Mouse (Mus musculus): ENCODE data around the gene Smc1b. TPM values are rescaled to one million over a fixed set of nuclear protein-coding genes. Genes with fewer than 3 reads are reported as not detected.
A peak's percentile ranks its signal among the peaks of the same experiment; 100 is the strongest.
"Not testable (repeated sequence)": the region's sequence is repeated elsewhere in the genome, so short reads cannot be mapped to it uniquely, and the experiment has no call there.

The Smc1b gene
- total RNA-seq, 2 experiments from 2014 or later = 0.08 to 0.12 TPM

DNA sequence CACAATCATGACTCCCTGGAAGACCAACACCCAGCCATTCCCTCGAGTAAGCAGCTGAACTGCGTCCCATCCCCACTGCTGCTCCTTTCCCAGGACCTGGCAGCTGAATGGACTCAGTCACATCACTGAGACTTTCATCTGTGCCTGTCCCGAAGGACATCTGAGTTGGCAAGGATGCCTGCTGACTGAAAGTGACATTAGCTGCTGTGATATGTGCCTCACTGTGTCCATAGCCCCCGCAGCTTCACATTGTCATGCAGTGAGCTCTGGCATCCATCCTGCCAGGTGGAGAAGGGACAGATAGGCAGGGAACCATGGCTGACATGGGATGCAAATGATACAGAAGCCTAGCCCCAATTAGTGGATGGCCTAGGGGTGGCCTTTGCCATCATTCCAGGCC is 76.6 kb downstream of the Smc1b start:
- DNase-seq (ENCODE audit: low spot score in 2 of 2) = no peak
- TF ChIP-seq CTCF (conservative IDR thresholded peaks at IDR 0.05) = no peak
- no peak overlapping the region for H3K27ac ChIP-seq
- H3K4me3 ChIP-seq = no peak overlapping the region

- no peak for TF ChIP-seq CTCF (conservative IDR thresholded peaks at IDR 0.05)
- Histone ChIP-seq H3K27ac (no peak overlapping the region), H3K4me3 (no peak overlapping the region)
- no peak for DNase-seq (ENCODE audit: low spot score in 2 of 2)
Measured at GRCm38 (mm10) chr15:85054098-85054497, 77.7 kb downstream of the Smc1b start.

DNA sequence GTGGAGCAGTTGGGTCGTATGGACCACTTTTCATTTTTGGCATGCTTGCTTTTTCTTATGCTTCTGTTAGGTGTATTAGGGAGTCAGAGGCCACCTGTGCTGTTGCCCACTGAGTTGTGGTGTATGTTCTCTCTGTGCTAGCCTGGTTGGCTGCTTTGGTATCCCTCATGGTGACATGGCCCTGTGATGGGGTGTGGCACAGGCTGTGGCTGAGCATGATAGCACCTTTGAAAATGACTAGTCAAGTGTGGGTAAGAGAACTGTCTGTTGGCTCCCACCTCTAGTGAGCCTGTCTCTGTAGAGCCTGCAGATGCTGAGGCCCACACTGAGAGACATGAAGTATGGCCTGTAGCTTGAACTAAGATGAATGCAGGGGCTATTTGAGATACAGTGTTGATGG is 82.0 kb downstream of the Smc1b start:
- TF ChIP-seq CTCF (conservative IDR thresholded peaks at IDR 0.05) = no peak
- DNase-seq (ENCODE audit: low spot score in 2 of 2) = no peak
- H3K4me3 ChIP-seq = no peak overlapping the region
- no peak overlapping the region for H3K27ac ChIP-seq

DNA sequence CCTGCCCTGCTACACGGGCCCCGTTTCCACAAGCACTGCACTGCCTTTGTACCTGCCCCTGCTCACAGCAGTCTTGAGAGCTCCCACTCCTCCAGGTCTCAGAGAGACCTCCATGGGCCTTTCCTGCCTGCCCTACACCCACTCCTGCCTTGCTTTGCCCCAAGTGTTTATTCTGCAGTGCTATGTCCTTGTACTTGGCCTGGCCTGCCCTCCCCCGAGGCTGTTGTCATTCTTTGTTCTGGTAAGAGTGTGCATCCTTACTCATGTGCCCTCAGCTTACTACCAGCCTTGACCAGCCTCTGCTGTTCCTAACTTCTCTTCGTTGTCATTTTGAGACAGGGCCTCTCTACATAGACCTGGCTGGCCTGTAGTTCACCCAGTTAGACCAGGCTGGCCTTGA is 83.9 kb downstream of the Smc1b start:
- H3K27ac ChIP-seq = no peak overlapping the region
- DNase-seq (ENCODE audit: low spot score in 2 of 2) = no peak
- no peak overlapping the region for H3K4me3 ChIP-seq
- TF ChIP-seq CTCF (conservative IDR thresholded peaks at IDR 0.05) = no peak

DNA sequence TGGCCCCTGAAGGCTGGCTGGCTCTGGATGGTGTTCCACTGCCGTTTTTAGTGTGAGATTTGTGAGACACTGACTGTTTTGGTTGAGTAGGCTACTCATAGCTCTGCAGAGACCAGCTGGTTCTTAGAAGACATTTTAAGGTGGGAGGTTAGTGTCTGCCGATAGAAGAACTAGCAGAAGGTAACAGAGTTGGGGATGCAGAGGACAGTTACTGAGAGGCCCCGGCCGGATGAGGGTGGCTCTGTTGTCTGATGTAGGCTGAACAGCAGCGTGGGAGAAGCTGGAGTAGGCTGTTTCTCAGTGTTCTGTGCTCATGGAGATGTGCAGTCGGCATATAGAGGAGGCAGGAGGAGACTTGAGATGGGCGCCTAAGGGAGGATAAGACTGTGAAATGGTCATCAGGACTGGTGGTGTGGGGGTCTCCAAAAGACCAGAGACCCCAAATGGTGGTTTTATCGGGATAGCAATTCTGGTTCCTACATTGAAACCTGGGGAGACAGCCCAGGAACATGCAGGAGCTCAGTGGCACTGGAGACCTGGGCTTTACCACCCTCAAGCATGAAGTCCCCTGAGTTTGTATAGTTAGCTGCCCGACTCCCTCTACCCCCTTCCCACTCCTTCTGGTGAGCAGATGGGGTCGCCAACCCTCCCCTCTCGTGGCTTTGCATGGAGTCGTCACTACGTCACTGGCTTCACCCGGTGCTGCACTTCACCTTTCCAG is 85.4 kb downstream of the Smc1b start:
- no peak for DNase-seq (ENCODE audit: low spot score in 2 of 2)
- peak overlapping the region; percentile 65; the same call in 1 of the 2 replicates for H3K27ac ChIP-seq

GRCm38 (mm10) chr15:85043761-85044160 is 88.0 kb downstream of the Smc1b start:
- no peak for TF ChIP-seq CTCF (conservative IDR thresholded peaks at IDR 0.05)
- Histone ChIP-seq H3K27ac (peak overlapping the region; percentile 95), H3K4me3 (no peak overlapping the region)
- no peak for DNase-seq (ENCODE audit: low spot score in 2 of 2)

More for the DNA sequence above, 85.4 kb downstream of the Smc1b start:
- no peak for TF ChIP-seq CTCF (conservative IDR thresholded peaks at IDR 0.05)
- H3K4me3 ChIP-seq = no peak overlapping the region

DNA sequence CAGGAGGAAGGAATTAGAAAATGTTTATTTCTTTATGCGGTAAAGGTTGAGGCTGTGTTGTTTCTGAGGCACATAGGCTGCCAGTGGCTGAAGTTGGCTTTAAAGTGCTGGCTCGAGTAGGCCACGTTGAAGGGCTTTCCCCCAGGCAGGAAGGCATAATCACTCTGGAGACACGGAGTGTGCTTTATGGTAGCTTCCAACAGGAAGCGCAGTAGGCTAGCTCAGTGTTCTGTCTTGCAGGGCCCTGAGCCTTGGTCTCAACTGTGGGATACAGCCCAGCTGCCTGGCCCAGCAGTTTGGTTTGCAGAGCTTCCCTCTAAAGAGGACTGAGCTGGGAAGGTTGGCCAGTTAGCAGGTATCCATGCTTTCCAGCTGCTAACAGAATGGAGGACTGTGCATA is 88.6 kb downstream of the Smc1b start:
- no peak for TF ChIP-seq CTCF (conservative IDR thresholded peaks at IDR 0.05)
- Histone ChIP-seq H3K27ac (peak overlapping the region; percentile 95), H3K4me3 (peak overlapping the region; percentile 33)
- DNase-seq (ENCODE audit: low spot score in 2 of 2) = no peak

DNA sequence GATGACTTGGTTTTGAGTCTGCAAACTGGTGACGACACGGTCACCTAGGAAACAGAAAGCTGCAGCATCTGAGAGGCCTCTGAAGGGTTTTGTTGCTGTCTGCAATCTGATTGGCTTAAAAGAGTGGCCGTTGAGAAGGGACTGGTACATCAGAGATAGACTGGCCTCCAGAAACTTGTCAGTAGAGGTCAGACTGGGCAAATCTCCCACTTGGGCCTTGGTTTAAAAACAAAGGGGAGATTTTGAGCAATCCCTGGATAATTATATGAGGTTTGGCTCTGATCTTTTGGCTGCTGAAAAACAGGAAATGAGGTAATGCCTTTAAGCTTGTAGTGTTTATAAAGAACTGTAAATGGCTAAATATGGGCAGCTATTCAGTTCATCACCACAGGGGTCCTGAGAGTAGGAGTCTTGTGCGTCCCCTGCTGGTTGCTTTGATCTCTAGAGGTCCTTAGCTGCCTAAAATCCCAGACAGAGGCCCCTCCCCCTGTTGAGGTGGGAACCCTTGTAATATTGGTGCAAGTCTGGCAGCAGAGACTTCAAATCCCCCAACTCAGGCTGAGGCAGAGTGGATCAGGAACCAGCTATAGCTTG is 89.3 kb downstream of the Smc1b start:
- peak overlapping the region; percentile 95 for H3K27ac ChIP-seq
- H3K4me3 ChIP-seq = peak overlapping the region; percentile 33
- DNase-seq (ENCODE audit: low spot score in 2 of 2) = peak; percentile 75 to 89
- peak; percentile 85 for TF ChIP-seq CTCF (conservative IDR thresholded peaks at IDR 0.05)

GRCm38 (mm10) chr15:85041546-85042225 is 90.1 kb downstream of the Smc1b start:
- no peak for DNase-seq (ENCODE audit: low spot score in 2 of 2)
- TF ChIP-seq CTCF (conservative IDR thresholded peaks at IDR 0.05) = no peak
- Histone ChIP-seq H3K27ac (peak overlapping the region; percentile 95), H3K4me3 (peak overlapping the region; percentile 29)

DNA sequence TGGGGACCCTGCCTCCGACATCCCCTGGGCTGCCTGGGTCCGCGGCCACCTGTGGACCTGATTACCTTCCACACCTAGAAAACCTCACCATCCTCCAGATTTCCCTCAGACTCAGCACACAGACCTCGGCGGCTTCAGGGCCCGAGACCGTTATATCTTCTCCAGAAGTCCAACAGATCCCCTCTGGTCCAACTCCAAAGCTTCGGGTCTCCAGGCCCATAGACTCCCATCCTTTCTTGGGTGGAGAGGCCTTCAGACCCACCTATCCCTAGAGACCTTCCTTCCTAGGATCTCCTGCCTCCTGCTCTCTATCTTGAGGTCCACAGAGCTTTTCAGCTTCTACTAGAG is 94.4 kb downstream of the Smc1b start:
- peak overlapping the region; percentile 87 for H3K4me3 ChIP-seq
- TF ChIP-seq CTCF (conservative IDR thresholded peaks at IDR 0.05) = no peak
- peak overlapping the region; percentile 95 for H3K27ac ChIP-seq
- DNase-seq (ENCODE audit: low spot score in 2 of 2) = no peak

DNA sequence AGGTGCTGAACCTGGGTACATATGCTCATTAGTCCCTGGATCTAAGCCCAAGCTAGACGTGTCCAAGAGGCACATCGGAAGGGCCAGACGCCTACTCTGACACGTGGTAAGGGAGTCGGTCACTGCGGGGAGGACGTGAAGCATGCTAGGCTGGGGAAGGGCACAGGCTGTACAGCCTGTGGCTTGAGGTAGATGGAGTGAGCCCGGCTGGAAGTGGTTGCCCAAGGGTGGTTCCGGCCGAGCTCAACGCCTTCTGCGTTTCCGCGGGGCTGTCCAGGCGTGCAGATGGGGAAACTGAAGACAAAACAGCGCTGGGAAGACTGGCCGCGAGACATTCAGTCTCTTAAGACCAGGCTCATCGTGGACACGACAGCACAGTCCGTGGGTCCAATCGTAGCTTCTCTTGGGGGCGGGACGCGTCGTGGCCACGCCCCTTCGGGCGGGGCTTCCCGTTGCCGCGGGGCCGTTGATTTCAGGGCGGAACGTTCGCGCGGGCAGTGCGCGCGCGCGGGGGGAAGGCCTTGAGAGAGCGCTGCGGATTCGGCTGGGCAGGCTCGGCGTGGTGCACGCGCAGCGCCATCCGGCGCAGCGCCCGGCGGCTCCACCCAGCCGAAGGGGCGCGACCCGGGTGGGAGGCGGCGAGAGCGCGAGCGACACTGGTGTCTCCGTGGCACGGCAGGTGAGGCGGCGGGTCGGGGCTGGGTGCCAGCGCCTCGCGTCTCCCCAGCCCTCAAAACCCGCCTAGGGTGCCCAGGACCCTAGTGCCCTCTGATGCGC is 95.0 kb downstream of the Smc1b start:
- peak; percentile 95 to 98 for DNase-seq (ENCODE audit: low spot score in 2 of 2)
- H3K4me3 ChIP-seq = peak overlapping the region; percentile 87
- no peak for TF ChIP-seq CTCF (conservative IDR thresholded peaks at IDR 0.05)
- peak overlapping the region; percentile 95 for H3K27ac ChIP-seq

DNA sequence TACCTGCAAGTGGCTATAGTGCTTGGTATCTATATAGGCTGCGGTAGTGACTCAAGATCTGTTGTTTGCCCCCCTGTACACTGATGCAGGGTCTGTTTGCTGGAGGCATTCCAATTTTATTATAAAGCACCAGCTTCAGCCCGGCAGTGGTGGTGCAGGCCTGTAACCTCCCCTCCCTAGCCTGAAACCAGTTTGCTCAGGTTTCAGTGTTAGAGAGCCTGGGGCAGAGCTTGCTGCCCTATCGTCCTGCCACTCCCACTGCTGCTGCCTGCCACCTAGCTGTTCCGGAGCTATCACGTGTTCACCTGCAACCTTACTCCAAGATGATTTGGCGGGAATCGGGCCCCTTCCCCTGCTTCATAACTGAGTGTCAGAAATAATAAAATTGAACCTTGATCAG is 97.8 kb downstream of the Smc1b start:
- not testable (repeated sequence) for H3K27ac ChIP-seq; DNase-seq (ENCODE audit: low spot score in 2 of 2); H3K4me3 ChIP-seq

GRCm38 (mm10) chr15:85031866-85032265 is 99.9 kb downstream of the Smc1b start:
- DNase-seq (ENCODE audit: low spot score in 2 of 2) = no peak
- no peak for TF ChIP-seq CTCF (conservative IDR thresholded peaks at IDR 0.05)
- Histone ChIP-seq H3K4me3 (no peak overlapping the region), H3K27ac (no peak overlapping the region)

- H3K27ac ChIP-seq; H3K4me3 ChIP-seq; DNase-seq (ENCODE audit: low spot score in 2 of 2): not testable (repeated sequence)
Measured at GRCm38 (mm10) chr15:85030643-85031042, 101.1 kb downstream of the Smc1b start.

DNA sequence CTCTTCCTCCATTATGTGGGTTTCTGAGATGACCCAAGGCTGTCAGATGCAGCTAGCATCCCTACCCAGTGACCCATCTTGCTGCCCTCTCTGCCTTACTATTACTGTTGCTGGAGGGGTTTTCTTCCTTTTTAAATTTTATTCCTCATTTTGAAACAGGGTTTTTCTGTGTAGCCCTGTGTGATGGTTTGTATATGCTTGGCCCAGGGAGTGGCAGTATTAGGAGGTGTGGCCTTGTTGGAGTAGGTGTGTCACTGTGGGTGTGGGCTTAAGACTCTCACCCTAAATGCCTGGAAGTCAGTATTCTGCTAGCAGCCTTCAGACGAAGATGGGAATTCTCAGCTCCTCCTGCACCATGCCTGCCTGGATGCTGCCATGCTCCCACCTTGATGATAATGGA is 103.1 kb downstream of the Smc1b start, which contains the start of gene Fam118a:
Gene Fam118a (plus strand): TSS at position 301 of the 400 bp plus-strand sequence.
- H3K4me3 ChIP-seq; H3K27ac ChIP-seq; DNase-seq (ENCODE audit: low spot score in 2 of 2): not testable (repeated sequence)
